Mouse (Mus musculus) C2C12 (cell line): ENCODE results near the gene Ints7.

Experiments used
- CTCF ChIP-seq: IDR thresholded peaks from one replicate; pipeline ENCODE4 v1.5.1; 2011; ENCODE audit not compliant: control insufficient read depth, insufficient read depth, insufficient read length
- FOSL1 ChIP-seq: IDR thresholded peaks from one replicate; pipeline ENCODE4 v1.8.0; 2011; ENCODE audit warnings: mild to moderate bottlenecking, low read length; ENCODE audit not compliant: poor library complexity, insufficient read depth, severe bottlenecking
- MAX ChIP-seq: IDR thresholded peaks from one replicate; pipeline ENCODE4 v1.6.1; 2011; ENCODE audit warnings: mild to moderate bottlenecking, control low read depth
- MYOD1 ChIP-seq: IDR thresholded peaks from one replicate; pipeline ENCODE4 v1.6.1; 2011; ENCODE audit warnings: low read depth; ENCODE audit not compliant: control insufficient read depth, insufficient read length
- MYOG ChIP-seq: IDR thresholded peaks from one replicate; pipeline ENCODE4 v1.6.1; 2011; ENCODE audit not compliant: control insufficient read depth, insufficient read length; ENCODE audit errors: extremely low read depth
- USF1 ChIP-seq: IDR thresholded peaks from one replicate; pipeline ENCODE4 v1.6.1; 2011; ENCODE audit warnings: low read depth, mild to moderate bottlenecking, control low read depth, moderate library complexity

DNA sequence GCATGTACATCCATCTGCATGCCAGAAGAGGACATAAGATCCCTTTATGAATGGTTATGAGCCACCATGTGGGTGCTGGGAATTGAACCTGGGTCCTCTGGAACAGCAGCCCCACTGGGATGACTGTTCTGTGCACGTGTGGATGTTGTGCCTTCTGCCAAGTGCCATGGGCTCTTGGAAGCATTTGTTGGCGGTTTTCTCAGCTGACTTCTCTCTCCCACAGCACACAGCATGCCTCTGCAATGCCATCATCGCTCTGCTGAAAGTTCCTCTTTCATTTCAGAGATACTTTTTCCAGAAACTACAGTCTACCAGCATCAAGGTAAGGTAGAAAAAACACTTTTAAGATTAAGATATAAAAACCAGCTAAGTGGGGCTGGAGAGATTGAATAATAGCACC, 42.2 kb downstream of the Ints7 start:
- TF ChIP-seq FOSL1 (no peak), CTCF (no peak), USF1 (no peak), MYOD1 (no peak), MAX (no peak), MYOG (no peak)
